Mouse (Mus musculus) C2C12 (cell line): ENCODE data around the gene Med18. TPM values are rescaled to one million over a fixed set of nuclear protein-coding genes. Genes with fewer than 3 reads are reported as not detected.
A peak's percentile ranks its signal among the peaks of the same experiment; 100 is the strongest.

ENCODE experiments used
- H3K27me3 ChIP-seq: one replicate; pipeline ENCODE4 v1.6.1; 2011; ENCODE audit not compliant: control insufficient read depth, insufficient read depth, insufficient read length
- H3K36me3 ChIP-seq: one replicate; pipeline ENCODE4 v1.6.1; 2011; ENCODE audit not compliant: control insufficient read depth, insufficient read depth
- H3K4me3 ChIP-seq: one replicate; pipeline ENCODE4 v1.5.1; 2011; ENCODE audit warnings: mild to moderate bottlenecking, control low read depth; ENCODE audit not compliant: poor library complexity, insufficient read depth, severe bottlenecking
- H3K79me2 ChIP-seq: one replicate; pipeline ENCODE4 v1.6.1; 2011; ENCODE audit not compliant: control insufficient read depth, insufficient read depth
- H3K79me3 ChIP-seq: one replicate; pipeline ENCODE4 v1.6.1; 2011; ENCODE audit warnings: low read depth, control low read depth
- H3ac ChIP-seq: one replicate; pipeline ENCODE3; 2011; ENCODE audit warnings: low read depth; ENCODE audit not compliant: control insufficient read depth, insufficient read length
- CEBPB ChIP-seq: IDR thresholded peaks from one replicate; pipeline ENCODE4 v1.6.1; 2011; ENCODE audit warnings: low read depth, mild to moderate bottlenecking, control low read depth, moderate library complexity
- CTCF ChIP-seq: IDR thresholded peaks from one replicate; pipeline ENCODE4 v1.5.1; 2011; ENCODE audit not compliant: control insufficient read depth, insufficient read depth, insufficient read length
- FOSL1 ChIP-seq: IDR thresholded peaks from one replicate; pipeline ENCODE4 v1.8.0; 2011; ENCODE audit warnings: mild to moderate bottlenecking, low read length; ENCODE audit not compliant: poor library complexity, insufficient read depth, severe bottlenecking
- MAX ChIP-seq: IDR thresholded peaks from one replicate; pipeline ENCODE4 v1.6.1; 2011; ENCODE audit warnings: mild to moderate bottlenecking, control low read depth
- MYOD1 ChIP-seq: IDR thresholded peaks from one replicate; pipeline ENCODE4 v1.6.1; 2011; ENCODE audit warnings: low read depth; ENCODE audit not compliant: control insufficient read depth, insufficient read length
- MYOG ChIP-seq: IDR thresholded peaks from one replicate; pipeline ENCODE4 v1.6.1; 2011; ENCODE audit not compliant: control insufficient read depth, insufficient read length; ENCODE audit errors: extremely low read depth
- USF1 ChIP-seq: IDR thresholded peaks from one replicate; pipeline ENCODE4 v1.6.1; 2011; ENCODE audit warnings: low read depth, mild to moderate bottlenecking, control low read depth, moderate library complexity
- polyA plus RNA-seq: library from polyadenylated mRNA; unstranded; fragments of >200 nt; fragmentation: generic; extraction: Trizol; gene quantifications from one replicate; pipeline ENCODE4 v1.2.1, GENCODE M21; 2012; ENCODE audit warnings: missing spikeins

Gene Med18
- polyA plus RNA-seq, 1 experiment: 13.4 TPM

GRCm38 (mm10) chr4:132444516-132444915 is 19.2 kb downstream of the Med18 start:
- no peak for TF ChIP-seq MAX
- no peak for TF ChIP-seq FOSL1
- TF ChIP-seq MYOG: no peak
- TF ChIP-seq CTCF: no peak
- no peak for TF ChIP-seq USF1
- TF ChIP-seq CEBPB: no peak
- TF ChIP-seq MYOD1: no peak
- no peak overlapping the region for H3K4me3 ChIP-seq

DNA sequence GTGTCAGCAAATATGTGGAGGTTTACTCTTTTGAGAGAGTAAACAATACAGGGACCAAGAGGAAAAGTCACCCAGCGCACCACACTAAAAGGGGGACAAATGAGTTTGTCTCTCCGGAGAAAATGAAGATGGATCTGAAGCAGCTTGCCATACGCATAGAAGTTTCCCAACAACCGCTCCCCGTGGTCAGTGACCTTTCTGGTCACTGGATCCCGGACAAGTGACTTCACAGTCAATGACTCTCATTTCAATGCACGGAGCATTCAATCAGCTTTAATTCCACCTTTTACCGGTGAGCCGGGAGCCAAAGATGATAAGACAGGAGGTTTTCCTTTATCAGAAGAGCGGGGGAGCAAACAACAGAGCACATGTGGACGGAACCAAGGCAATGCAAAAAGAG is 25.9 kb downstream of the Med18 start:
- no peaks in the 10 kb centered on the region for H3K79me3 ChIP-seq
- no peaks in the 10 kb centered on the region for H3K79me2 ChIP-seq
- TF ChIP-seq MYOG: no peak
- TF ChIP-seq FOSL1: no peak
- no peak for TF ChIP-seq USF1
- TF ChIP-seq MAX: no peak
- TF ChIP-seq MYOD1: no peak
- TF ChIP-seq CEBPB: no peak
- TF ChIP-seq CTCF: no peak
- no peaks in the 10 kb centered on the region for H3K27me3 ChIP-seq
- no peak overlapping the region for H3ac ChIP-seq
- H3K4me3 ChIP-seq: no peak overlapping the region
- H3K36me3 ChIP-seq: no peaks in the 10 kb centered on the region

More at GRCm38 (mm10) chr4:132444516-132444915, 19.2 kb downstream of the Med18 start:
- Histone ChIP-seq H3ac (no peak overlapping the region), H3K27me3 (no peaks in the 10 kb centered on the region), H3K36me3 (no peaks in the 10 kb centered on the region), H3K79me2 (no peaks in the 10 kb centered on the region), H3K79me3 (no peaks in the 10 kb centered on the region)

DNA sequence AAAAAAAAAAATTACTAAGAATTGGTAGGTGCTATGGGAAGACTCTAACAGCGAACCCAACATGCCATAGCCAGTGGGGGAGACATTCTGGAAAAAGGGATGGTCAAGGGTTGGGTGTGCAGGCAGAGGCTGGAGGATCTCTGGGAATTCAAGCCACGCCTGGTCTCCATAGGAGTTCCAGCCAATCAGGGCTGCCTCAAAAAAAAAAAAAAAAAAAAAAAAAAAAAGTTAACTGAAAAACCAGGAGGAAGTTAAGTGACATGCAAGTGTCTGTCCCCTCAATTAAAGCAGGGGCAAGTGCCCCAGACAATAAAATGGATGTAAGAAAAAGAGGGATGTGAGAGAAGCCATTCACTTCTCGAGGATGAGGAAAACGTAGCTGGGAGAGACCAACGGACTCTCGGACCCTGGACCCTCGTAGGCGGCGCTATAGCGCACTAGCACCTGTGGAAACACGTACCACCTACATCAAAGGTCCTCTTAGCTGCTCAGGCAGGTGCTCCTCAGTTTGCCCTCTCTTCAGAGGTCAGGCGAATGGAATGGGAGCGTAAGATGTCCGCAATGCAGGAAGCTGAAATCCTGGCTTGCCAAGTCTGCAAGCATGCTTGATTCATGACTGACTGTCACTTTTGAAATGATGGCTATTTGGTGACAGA is 30.9 kb downstream of the Med18 start:
- no peaks in the 10 kb centered on the region for H3K79me2 ChIP-seq
- no peaks in the 10 kb centered on the region for H3K79me3 ChIP-seq
- H3K4me3 ChIP-seq: no peak overlapping the region
- TF ChIP-seq USF1 (no peak), MYOG (no peak), MYOD1 (no peak), FOSL1 (no peak), MAX (no peak), CTCF (no peak), CEBPB (no peak)
- no peaks in the 10 kb centered on the region for H3K36me3 ChIP-seq
- no peak overlapping the region for H3ac ChIP-seq
- no peaks in the 10 kb centered on the region for H3K27me3 ChIP-seq

DNA sequence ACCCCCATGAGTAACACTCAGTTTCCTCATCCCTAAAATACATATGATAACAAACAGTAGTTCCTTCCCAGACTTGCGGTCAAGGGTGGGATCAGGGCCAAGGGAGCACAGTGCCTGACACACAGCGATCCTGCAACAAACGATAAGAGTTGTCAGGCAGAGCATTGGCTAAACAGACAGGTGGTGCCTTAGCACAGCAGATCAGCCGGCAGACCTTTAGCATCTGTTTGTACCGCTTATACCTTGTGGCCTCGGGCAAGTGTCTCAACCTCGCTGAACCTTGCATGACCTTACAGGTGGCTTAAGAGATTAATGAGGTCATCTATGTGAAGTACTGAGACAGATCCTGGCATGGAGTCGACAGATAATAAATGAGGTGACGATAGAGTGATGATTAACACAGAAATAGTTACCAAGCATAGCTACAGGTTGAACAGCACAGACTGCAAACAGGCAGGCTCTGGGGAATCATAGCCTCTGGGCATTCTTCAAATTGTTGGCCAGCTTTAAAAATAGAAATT is 35.6 kb downstream of the Med18 start:
- H3K36me3 ChIP-seq: no peaks in the 10 kb centered on the region
- no peaks in the 10 kb centered on the region for H3K27me3 ChIP-seq
- TF ChIP-seq MYOG (no peak), MYOD1 (peak; percentile 30), USF1 (no peak), FOSL1 (no peak)
- H3K79me3 ChIP-seq: no peaks in the 10 kb centered on the region
- no peak overlapping the region for H3ac ChIP-seq
- H3K79me2 ChIP-seq: no peaks in the 10 kb centered on the region
- H3K4me3 ChIP-seq: no peak overlapping the region

- no peak for TF ChIP-seq MAX
- no peak for TF ChIP-seq CTCF
- TF ChIP-seq MYOD1: no peak
- no peak for TF ChIP-seq CEBPB
- no peak for TF ChIP-seq MYOG
- no peak for TF ChIP-seq USF1
- TF ChIP-seq FOSL1: no peak
- H3K79me3 ChIP-seq: no peaks in the 10 kb centered on the region
- no peak overlapping the region for H3ac ChIP-seq
- H3K27me3 ChIP-seq: no peaks in the 10 kb centered on the region
- no peaks in the 10 kb centered on the region for H3K79me2 ChIP-seq
- H3K4me3 ChIP-seq: no peak overlapping the region
- H3K36me3 ChIP-seq: no peaks in the 10 kb centered on the region
Observed at GRCm38 (mm10) chr4:132427493-132427892, 36.2 kb downstream of the Med18 start.
